Mouse (Mus musculus) testis, adult 2 months (tissue): Measurements from ENCODE around the gene Arhgef19. TPM values are rescaled to one million over a fixed set of nuclear protein-coding genes. Genes with fewer than 3 reads are reported as not detected.

ENCODE experiments used
- H3K27ac ChIP-seq: fragments of 200-500 bp; 2 replicates; pipeline ENCODE4 v1.5.1; 2012; ENCODE audit warnings: low read depth, low read length; ENCODE audit not compliant: control insufficient read depth, insufficient read depth
- H3K27me3 ChIP-seq: fragments of 200-500 bp; 2 replicates; pipeline ENCODE4 v1.6.1; 2012; ENCODE audit warnings: mild to moderate bottlenecking, low read length, moderate library complexity; ENCODE audit not compliant: control insufficient read depth, insufficient read depth
- H3K36me3 ChIP-seq: fragments of 200-500 bp; 2 replicates; pipeline ENCODE4 v1.6.1; 2012; ENCODE audit warnings: mild to moderate bottlenecking, low read length; ENCODE audit not compliant: control insufficient read depth, insufficient read depth
- H3K4me1 ChIP-seq: fragments of 200-500 bp; 2 replicates; pipeline ENCODE4 v1.6.1; 2012; ENCODE audit warnings: low read length; ENCODE audit not compliant: control insufficient read depth, insufficient read depth
- H3K4me3 ChIP-seq: fragments of 200-500 bp; 2 replicates; pipeline ENCODE4 v1.5.1; 2012; ENCODE audit warnings: low read depth, mild to moderate bottlenecking, low read length, moderate library complexity, mixed read lengths; ENCODE audit not compliant: control insufficient read depth
- CTCF ChIP-seq: fragments of 200-500 bp; IDR thresholded peaks from 2 replicates; pipeline ENCODE4 v1.5.1; 2012; ENCODE audit warnings: low read depth, mild to moderate bottlenecking, inconsistent platforms, low read length, moderate library complexity; ENCODE audit not compliant: control insufficient read depth, insufficient read depth, insufficient replicate concordance
- POLR2A ChIP-seq: fragments of 200-500 bp; IDR thresholded peaks from 2 replicates; pipeline ENCODE4 v1.6.1; 2012; ENCODE audit warnings: low read depth, mild to moderate bottlenecking, inconsistent platforms, low read length, moderate library complexity; ENCODE audit not compliant: control insufficient read depth
- polyA plus RNA-seq: library from polyadenylated mRNA; depleted of rRNA; stranded (reverse); fragments of >200 nt; gene quantifications from 2 replicates; pipeline ENCODE4 v1.2.3, GENCODE M21; 2012

Arhgef19 gene
- polyA plus RNA-seq, 1 experiment: 0.65 TPM

GRCm38 (mm10) chr4:141267837-141268236 lies 28.5 kb downstream of the Arhgef19 start:
- Histone ChIP-seq H3K27me3 (no peaks in the 10 kb centered on the region), H3K4me1 (peaks cover 3% of the 10 kb centered on the region), H3K4me3 (no peak overlapping the region), H3K27ac (no peak overlapping the region), H3K36me3 (no peaks in the 10 kb centered on the region)
- no peak for TF ChIP-seq POLR2A
- TF ChIP-seq CTCF: peak; percentile 81

GRCm38 (mm10) chr4:141268350-141268749 lies 29.1 kb downstream of the Arhgef19 start:
- TF ChIP-seq POLR2A (no peak), CTCF (peak; percentile 71; the same call in 1 of the 2 replicates)
- Histone ChIP-seq H3K4me1 (peaks cover 7% of the 10 kb centered on the region), H3K4me3 (no peak overlapping the region), H3K27ac (no peak overlapping the region), H3K27me3 (no peaks in the 10 kb centered on the region), H3K36me3 (no peaks in the 10 kb centered on the region)

GRCm38 (mm10) chr4:141269080-141269479 lies 29.8 kb downstream of the Arhgef19 start:
- peaks cover 9% of the 10 kb centered on the region for H3K4me1 ChIP-seq
- no peaks in the 10 kb centered on the region for H3K36me3 ChIP-seq
- no peak for TF ChIP-seq CTCF
- no peak for TF ChIP-seq POLR2A
- H3K4me3 ChIP-seq: no peak overlapping the region
- no peak overlapping the region for H3K27ac ChIP-seq
- H3K27me3 ChIP-seq: no peaks in the 10 kb centered on the region

- no peaks in the 10 kb centered on the region for H3K27me3 ChIP-seq
- no peaks in the 10 kb centered on the region for H3K36me3 ChIP-seq
- TF ChIP-seq CTCF (no peak), POLR2A (no peak)
- no peak overlapping the region for H3K4me3 ChIP-seq
- H3K4me1 ChIP-seq: peaks cover 9% of the 10 kb centered on the region
- H3K27ac ChIP-seq: no peak overlapping the region
These were observed 31.1 kb downstream of the Arhgef19 start for GRCm38 (mm10) chr4:141270201-141270940.

DNA sequence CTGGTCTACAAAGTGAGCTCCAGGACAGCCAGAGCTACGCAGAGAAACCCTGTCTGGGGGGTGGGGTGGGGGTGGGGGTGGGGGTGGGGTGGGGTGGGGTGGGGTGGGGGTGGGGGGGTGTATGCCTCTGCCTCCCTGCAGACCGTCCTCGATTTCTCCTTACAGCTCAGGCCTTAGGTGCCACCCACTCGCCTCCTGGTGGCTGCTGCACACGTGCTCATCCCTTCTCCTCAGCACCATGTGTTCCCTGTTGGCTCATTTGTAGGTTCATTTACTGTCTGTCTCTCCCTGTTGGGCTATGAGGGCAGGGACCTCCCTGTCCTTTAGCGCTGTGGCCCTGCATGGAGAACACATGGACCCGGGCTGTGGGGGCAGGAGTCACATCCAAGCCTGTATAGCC lies 31.9 kb downstream of the Arhgef19 start:
- Histone ChIP-seq H3K27me3 (no peaks in the 10 kb centered on the region), H3K27ac (no peak overlapping the region), H3K36me3 (no peaks in the 10 kb centered on the region), H3K4me3 (no peak overlapping the region), H3K4me1 (peaks cover 9% of the 10 kb centered on the region)
- TF ChIP-seq POLR2A (no peak), CTCF (peak; percentile 15; the same call in 1 of the 2 replicates)

DNA sequence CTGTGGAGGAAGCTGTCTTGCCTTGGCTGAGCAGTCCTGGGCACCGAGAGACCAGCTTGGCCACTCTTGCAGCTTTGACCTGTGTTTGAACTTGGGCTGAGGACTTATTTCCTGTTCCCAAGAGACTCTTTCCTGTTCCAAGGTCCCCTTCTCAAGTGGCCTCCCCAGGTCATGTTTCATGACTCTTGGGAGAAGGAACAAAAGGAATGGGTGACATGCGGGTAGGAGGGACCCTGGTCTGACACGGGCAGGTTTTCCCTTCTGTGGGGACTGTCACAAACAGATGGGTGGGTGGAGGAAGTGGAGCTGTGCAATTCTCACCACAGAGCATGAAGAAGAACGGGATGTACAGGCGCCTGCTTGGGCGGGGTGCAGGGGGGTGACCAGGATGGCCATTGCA lies 32.4 kb downstream of the Arhgef19 start:
- Histone ChIP-seq H3K27me3 (no peaks in the 10 kb centered on the region), H3K36me3 (no peaks in the 10 kb centered on the region), H3K27ac (no peak overlapping the region), H3K4me1 (peaks cover 9% of the 10 kb centered on the region), H3K4me3 (no peak overlapping the region)
- no peak for TF ChIP-seq POLR2A
- TF ChIP-seq CTCF: no peak

- Histone ChIP-seq H3K27ac (no peak overlapping the region), H3K4me1 (peaks cover 7% of the 10 kb centered on the region), H3K4me3 (peak overlapping the region; percentile 54), H3K27me3 (no peaks in the 10 kb centered on the region), H3K36me3 (no peaks in the 10 kb centered on the region)
- TF ChIP-seq POLR2A (no peak), CTCF (no peak)
These were observed 33.6 kb downstream of the Arhgef19 start for GRCm38 (mm10) chr4:141272878-141273277.

DNA sequence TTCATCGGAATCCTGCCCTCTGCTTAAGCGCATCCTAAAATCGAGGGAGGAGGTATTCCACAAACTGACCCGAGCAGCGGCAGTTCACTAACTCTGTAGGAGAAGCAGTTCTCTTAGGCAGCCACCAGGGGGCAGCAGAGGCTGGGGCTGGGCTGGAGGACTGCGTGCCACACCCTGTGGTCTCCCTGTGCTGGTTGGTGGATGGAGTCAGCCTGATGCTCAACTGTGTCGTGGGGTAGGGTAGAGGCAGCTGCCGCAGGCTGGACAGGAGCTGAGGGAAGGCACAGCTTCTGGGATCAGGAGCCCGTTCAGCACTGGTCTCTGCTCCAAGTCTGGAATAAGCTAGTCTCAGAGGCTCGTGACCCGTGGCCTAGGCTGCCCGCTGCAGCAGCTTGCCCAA lies 34.0 kb downstream of the Arhgef19 start:
- H3K4me3 ChIP-seq: peak overlapping the region; percentile 54
- TF ChIP-seq CTCF: peak; percentile 99
- peak; percentile 33; the same call in 1 of the 2 replicates for TF ChIP-seq POLR2A
- H3K4me1 ChIP-seq: peaks cover 7% of the 10 kb centered on the region
- no peaks in the 10 kb centered on the region for H3K36me3 ChIP-seq
- H3K27me3 ChIP-seq: no peaks in the 10 kb centered on the region
- no peak overlapping the region for H3K27ac ChIP-seq
